Mouse (Mus musculus) hindbrain, embryonic 10.5 days (tissue): ENCODE data around the gene Vmn1r55. TPM values are rescaled to one million over a fixed set of nuclear protein-coding genes. Genes with fewer than 3 reads are reported as not detected.
A peak's percentile ranks its signal among the peaks of the same experiment; 100 is the strongest.

Experiments used
- DNase-seq: peaks from one replicate; pipeline ENCODE4 v3.0.0-alpha.2; 2017; ENCODE audit warnings: low spot score
- H3K27ac ChIP-seq: fragments of 300-500 bp; sonication (generic); 2 replicates; pipeline ENCODE4 v1.5.1; 2016; ENCODE audit warnings: mild to moderate bottlenecking, moderate library complexity
- H3K27me3 ChIP-seq: fragments of 300-500 bp; sonication (generic); 2 replicates; pipeline ENCODE4 v1.6.1; 2016; ENCODE audit warnings: mild to moderate bottlenecking; ENCODE audit not compliant: poor library complexity, insufficient read depth, severe bottlenecking
- H3K36me3 ChIP-seq: fragments of 300-500 bp; sonication (generic); 2 replicates; pipeline ENCODE4 v1.6.1; 2016; ENCODE audit warnings: mild to moderate bottlenecking, moderate library complexity
- H3K4me1 ChIP-seq: fragments of 300-500 bp; sonication (generic); replicated peaks from 2 replicates; pipeline ENCODE4 v1.6.1; 2016; ENCODE audit warnings: mild to moderate bottlenecking
- H3K4me3 ChIP-seq: fragments of 300-500 bp; sonication (generic); 2 replicates; pipeline ENCODE4 v1.5.1; 2016; ENCODE audit warnings: mild to moderate bottlenecking, moderate library complexity
- H3K9me3 ChIP-seq: fragments of 300-500 bp; sonication (generic); 2 replicates; pipeline ENCODE4 v1.6.1; 2016; ENCODE audit warnings: mild to moderate bottlenecking, moderate library complexity
- WGBS: fragments of 180-500 bp; shearing (Covaris S2); methylation state at CpG from one replicate; pipeline ENCODE4 v1.1.7; 2016; 5-methylcytosine and 5-hydroxymethylcytosine counted together
- polyA plus RNA-seq: library from polyadenylated mRNA; unstranded; fragments of >200 nt; fragmentation: Nextera tagmentation; extraction: Ambion mirVana; gene quantifications from 2 replicates; pipeline ENCODE4 v1.2.1, GENCODE M21; 2016

The Vmn1r55 gene
- polyA plus RNA-seq, 1 experiment from 2014 or later, result not detected

DNA sequence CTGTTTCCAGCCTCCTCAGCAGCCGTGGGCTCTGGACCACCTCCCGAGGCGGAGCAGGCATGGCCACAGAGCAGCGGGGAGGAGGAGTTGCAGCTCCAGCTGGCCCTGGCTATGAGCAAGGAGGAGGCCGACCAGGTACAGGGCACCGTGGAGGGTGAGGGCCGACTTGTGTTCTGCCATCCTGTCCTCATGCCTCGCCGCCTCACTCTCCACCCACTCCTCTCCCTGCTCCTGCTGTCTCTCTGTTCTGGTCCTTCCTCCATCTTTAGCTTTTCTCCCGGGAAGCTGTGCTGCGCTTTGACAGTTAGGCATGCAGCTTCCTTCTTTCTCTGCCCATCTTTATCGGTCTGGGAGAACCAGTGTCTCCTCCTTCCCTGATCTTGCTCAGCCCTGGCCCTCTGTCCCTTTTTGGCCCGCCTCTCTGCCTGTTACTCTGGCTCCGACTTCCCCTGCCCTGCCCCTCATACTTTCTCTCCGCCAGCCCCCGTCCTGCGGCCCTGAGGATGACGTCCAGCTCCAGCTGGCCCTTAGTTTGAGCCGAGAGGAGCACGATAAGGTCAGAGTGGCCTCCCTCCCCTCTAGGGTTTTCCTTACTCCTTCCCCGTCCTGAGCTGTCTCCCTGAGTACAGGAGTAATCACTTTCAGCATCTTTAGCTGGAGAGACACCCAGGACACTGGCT is 56.5 kb downstream of the Vmn1r55 start:
- no peak for DNase-seq
- no peaks in the 10 kb centered on the region for H3K4me1 ChIP-seq
- 87% methylated on average over 21 of the region's 21 CpGs for WGBS
- 0 out of 2 replicates have a peak, but pooled peaks cover 3% of the 10 kb centered on the region for H3K9me3 ChIP-seq
- H3K27ac ChIP-seq, result no peak overlapping the region
- no peak overlapping the region for H3K4me3 ChIP-seq
- no peaks in the 10 kb centered on the region for H3K27me3 ChIP-seq
- H3K36me3 ChIP-seq, result peaks cover 97% of the 10 kb centered on the region

- WGBS, result 80% methylated on average over 6 of the region's 6 CpGs
- H3K9me3 ChIP-seq, result 0 out of 2 replicates have a peak, but pooled peaks cover 3% of the 10 kb centered on the region
- no peaks in the 10 kb centered on the region for H3K27me3 ChIP-seq
- no peak for DNase-seq
- H3K4me3 ChIP-seq, result no peak overlapping the region
- H3K27ac ChIP-seq, result no peak overlapping the region
- H3K4me1 ChIP-seq, result no peaks in the 10 kb centered on the region
- peaks cover 97% of the 10 kb centered on the region for H3K36me3 ChIP-seq
Measured at GRCm38 (mm10) chr7:5092381-5092780, 57.1 kb downstream of the Vmn1r55 start.

- H3K27me3 ChIP-seq, result no peaks in the 10 kb centered on the region
- H3K4me1 ChIP-seq, result no peaks in the 10 kb centered on the region
- no peak overlapping the region for H3K27ac ChIP-seq
- WGBS, result 93% methylated on average over 15 of the region's 15 CpGs
- H3K4me3 ChIP-seq, result no peak overlapping the region
- peaks cover 96% of the 10 kb centered on the region for H3K36me3 ChIP-seq
- 0 out of 2 replicates have a peak, but pooled peaks cover 3% of the 10 kb centered on the region for H3K9me3 ChIP-seq
- DNase-seq, result no peak
Measured at GRCm38 (mm10) chr7:5091008-5091728, 58.3 kb downstream of the Vmn1r55 start.

DNA sequence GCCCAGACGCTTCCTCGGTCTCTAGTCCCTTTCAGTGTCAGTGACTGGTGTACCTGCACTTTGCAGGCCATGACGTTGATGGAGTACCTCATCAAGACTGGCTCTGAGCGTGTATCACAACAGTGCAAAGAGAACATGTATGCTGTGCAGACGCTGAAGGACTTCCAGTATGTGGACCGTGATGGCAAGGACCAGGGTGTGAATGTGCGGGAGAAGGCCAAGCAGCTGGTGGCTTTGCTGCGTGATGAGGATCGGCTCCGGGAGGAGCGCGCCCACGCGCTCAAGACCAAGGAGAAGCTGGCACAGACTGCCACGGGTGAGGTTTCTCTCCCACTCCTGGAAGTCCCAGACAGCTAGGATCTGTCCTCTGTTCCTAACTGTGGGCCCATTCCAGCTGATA is 59.6 kb downstream of the Vmn1r55 start:
- 94% methylated on average over 15 of the region's 15 CpGs for WGBS
- Histone ChIP-seq H3K36me3 (peaks cover 96% of the 10 kb centered on the region), H3K27me3 (no peaks in the 10 kb centered on the region)

DNA sequence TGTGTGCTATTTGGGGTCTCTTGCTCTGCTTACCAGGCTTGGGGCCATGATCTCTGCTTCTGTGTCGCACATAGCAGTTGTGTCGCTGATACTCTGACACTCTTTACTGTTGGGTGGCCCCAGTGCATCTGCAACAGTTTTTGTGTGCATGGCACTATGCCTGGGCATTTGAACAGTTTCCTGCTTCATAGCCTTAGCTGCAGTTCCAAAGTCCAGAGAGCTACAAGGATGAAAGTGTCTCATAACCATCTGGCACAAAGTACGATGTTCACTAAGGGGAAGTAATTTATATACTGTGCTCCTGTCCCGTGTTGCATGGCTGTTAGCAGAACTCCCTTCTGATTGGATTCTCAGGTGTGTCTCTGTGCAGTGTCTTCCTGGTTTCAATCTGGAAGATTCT is 61.6 kb downstream of the Vmn1r55 start:
- Histone ChIP-seq H3K36me3 (peaks cover 96% of the 10 kb centered on the region), H3K27me3 (no peaks in the 10 kb centered on the region), H3K4me1 (no peaks in the 10 kb centered on the region), H3K27ac (no peak overlapping the region), H3K4me3 (no peak overlapping the region), H3K9me3 (no peaks in the 10 kb centered on the region)
- no peak for DNase-seq
- 93% methylated on average over 4 of the region's 4 CpGs for WGBS

More for the DNA sequence above, 59.6 kb downstream of the Vmn1r55 start:
- Histone ChIP-seq H3K4me3 (no peak overlapping the region), H3K27ac (no peak overlapping the region), H3K9me3 (0 out of 2 replicates have a peak, but pooled peaks cover 1% of the 10 kb centered on the region), H3K4me1 (no peaks in the 10 kb centered on the region)
- no peak for DNase-seq

DNA sequence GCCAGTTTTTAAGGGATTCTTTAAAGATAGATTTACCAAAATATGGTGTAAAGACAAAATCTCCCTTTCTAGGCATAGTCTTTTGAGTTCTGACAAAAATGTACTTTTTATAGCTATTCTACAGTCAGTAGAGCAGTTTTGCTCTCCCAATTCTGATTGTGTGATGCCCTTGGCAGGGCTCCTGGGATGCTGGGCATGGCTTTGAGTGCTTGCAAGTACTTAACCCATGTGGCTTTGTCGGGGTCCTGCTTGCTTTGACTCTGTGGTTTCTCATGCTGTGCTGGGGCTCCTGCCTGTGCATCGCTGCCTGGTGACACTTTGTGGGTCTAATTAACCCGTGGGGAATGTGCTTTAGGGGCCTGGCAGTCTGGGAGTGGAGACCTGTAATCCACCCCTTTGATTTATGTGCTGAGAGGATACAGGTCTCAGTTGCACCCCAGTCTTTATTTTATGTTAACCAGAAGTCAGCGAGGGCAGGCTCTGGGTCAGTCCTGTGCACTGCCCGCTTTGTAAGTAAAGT is 62.5 kb downstream of the Vmn1r55 start:
- Histone ChIP-seq H3K4me1 (peaks cover 2% of the 10 kb centered on the region), H3K36me3 (peaks cover 94% of the 10 kb centered on the region), H3K9me3 (no peaks in the 10 kb centered on the region), H3K4me3 (no peak overlapping the region), H3K27ac (no peak overlapping the region), H3K27me3 (no peaks in the 10 kb centered on the region)
- WGBS, result 82% methylated on average over 5 of the region's 5 CpGs
- DNase-seq, result no peak

DNA sequence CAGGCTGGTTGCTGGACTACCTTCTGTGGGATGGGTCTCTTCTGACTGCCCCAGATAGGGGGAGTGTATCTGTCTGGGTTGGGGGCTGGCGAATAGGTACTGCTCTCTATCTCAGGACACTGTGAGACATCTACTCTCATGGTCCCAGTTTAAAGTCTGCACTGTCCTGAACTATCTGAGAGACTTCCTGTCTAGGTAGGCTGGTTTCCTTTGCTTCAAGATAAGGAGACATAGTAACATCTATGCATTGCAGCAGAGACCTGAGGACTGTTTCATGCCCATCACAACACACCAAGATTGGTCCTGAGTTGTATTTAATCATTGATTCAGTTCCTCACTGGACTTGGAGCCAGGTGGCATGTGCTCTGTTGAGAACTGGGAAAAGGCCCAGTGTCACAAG is 64.0 kb downstream of the Vmn1r55 start:
- H3K27me3 ChIP-seq, result no peaks in the 10 kb centered on the region
- H3K4me3 ChIP-seq, result no peak overlapping the region
- 82% methylated on average over 1 of the region's 1 CpGs for WGBS
- peaks cover 16% of the 10 kb centered on the region for H3K4me1 ChIP-seq
- no peak overlapping the region for H3K27ac ChIP-seq
- no peaks in the 10 kb centered on the region for H3K9me3 ChIP-seq
- H3K36me3 ChIP-seq, result peaks cover 82% of the 10 kb centered on the region
- DNase-seq, result no peak

- no peaks in the 10 kb centered on the region for H3K9me3 ChIP-seq
- H3K4me1 ChIP-seq, result peaks cover 18% of the 10 kb centered on the region
- no peak overlapping the region for H3K4me3 ChIP-seq
- no peak overlapping the region for H3K27ac ChIP-seq
- no peak for DNase-seq
- no peaks in the 10 kb centered on the region for H3K27me3 ChIP-seq
- WGBS, result 94% methylated on average over 18 of the region's 18 CpGs
- peaks cover 72% of the 10 kb centered on the region for H3K36me3 ChIP-seq
Measured at GRCm38 (mm10) chr7:5083325-5084105, 66.0 kb downstream of the Vmn1r55 start.

DNA sequence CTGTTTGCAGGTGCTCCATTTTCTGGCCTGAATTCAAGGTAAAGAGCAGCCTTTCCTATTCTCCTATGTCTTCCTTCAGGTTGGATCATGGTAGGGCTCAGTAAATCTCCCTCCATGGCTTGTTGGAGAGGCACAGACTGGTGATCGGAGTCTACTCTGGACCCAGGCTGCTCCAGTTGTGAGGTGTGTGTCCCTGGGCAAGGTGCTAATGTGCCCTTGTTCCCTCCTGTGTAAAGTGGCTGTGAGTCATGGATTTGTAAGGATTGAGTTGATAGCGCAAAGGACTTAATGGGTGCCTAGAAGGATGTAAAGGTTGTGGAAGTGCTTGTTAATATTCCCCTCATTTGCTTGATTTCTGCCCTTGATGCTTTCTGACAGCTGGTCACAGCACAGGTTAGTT is 67.5 kb downstream of the Vmn1r55 start:
- WGBS, result 97% methylated on average over 2 of the region's 2 CpGs
- no peak for DNase-seq
- Histone ChIP-seq H3K36me3 (peaks cover 73% of the 10 kb centered on the region), H3K4me1 (peaks cover 18% of the 10 kb centered on the region), H3K27ac (no peak overlapping the region), H3K9me3 (no peaks in the 10 kb centered on the region), H3K4me3 (no peak overlapping the region; the same call in none of the 2 replicates), H3K27me3 (no peaks in the 10 kb centered on the region)

- H3K4me3 ChIP-seq, result peak overlapping the region; percentile 96
- WGBS, result 79% methylated on average over 6 of the region's 6 CpGs
- H3K27me3 ChIP-seq, result no peaks in the 10 kb centered on the region
- H3K4me1 ChIP-seq, result peaks cover 18% of the 10 kb centered on the region
- H3K36me3 ChIP-seq, result peaks cover 74% of the 10 kb centered on the region
- no peak for DNase-seq
- 0 out of 2 replicates have a peak overlapping the region, but pooled peaks have one; percentile 96 for H3K27ac ChIP-seq
- H3K9me3 ChIP-seq, result no peaks in the 10 kb centered on the region
Measured at GRCm38 (mm10) chr7:5081241-5081640, 68.2 kb downstream of the Vmn1r55 start.

- no peaks in the 10 kb centered on the region for H3K27me3 ChIP-seq
- H3K4me3 ChIP-seq, result peak overlapping the region; percentile 96
- peaks cover 18% of the 10 kb centered on the region for H3K4me1 ChIP-seq
- no peaks in the 10 kb centered on the region for H3K9me3 ChIP-seq
- DNase-seq, result peak; percentile 14
- WGBS, result 23% methylated on average over 6 of the region's 6 CpGs
- H3K36me3 ChIP-seq, result peaks cover 73% of the 10 kb centered on the region
- H3K27ac ChIP-seq, result peak overlapping the region; percentile 96
Measured at GRCm38 (mm10) chr7:5080815-5081214, 68.7 kb downstream of the Vmn1r55 start.

- Histone ChIP-seq H3K27ac (peak within 1 kb of the TSS; percentile 96), H3K27me3 (no peaks in the 10 kb centered on the region), H3K4me1 (peaks cover 18% of the 10 kb centered on the region), H3K4me3 (peak within 1 kb of the TSS; percentile 96), H3K9me3 (no peaks in the 10 kb centered on the region), H3K36me3 (peaks cover 73% of the 10 kb centered on the region)
- DNase-seq, result peak; percentile 95
- WGBS, result under 1% methylated on average over 81 of the region's 81 CpGs
Measured at GRCm38 (mm10) chr7:5080010-5080751, 69.3 kb downstream of the Vmn1r55 start, which contains the start of gene Epn1. Epn1 (plus strand) TSS chr7:5080235.
